Mouse (Mus musculus): ENCODE results near the gene 2310057N15Rik.
"Not testable (repeated sequence)": the region's sequence is repeated elsewhere in the genome, so short reads cannot be mapped to it uniquely, and the experiment has no call there.

DNA sequence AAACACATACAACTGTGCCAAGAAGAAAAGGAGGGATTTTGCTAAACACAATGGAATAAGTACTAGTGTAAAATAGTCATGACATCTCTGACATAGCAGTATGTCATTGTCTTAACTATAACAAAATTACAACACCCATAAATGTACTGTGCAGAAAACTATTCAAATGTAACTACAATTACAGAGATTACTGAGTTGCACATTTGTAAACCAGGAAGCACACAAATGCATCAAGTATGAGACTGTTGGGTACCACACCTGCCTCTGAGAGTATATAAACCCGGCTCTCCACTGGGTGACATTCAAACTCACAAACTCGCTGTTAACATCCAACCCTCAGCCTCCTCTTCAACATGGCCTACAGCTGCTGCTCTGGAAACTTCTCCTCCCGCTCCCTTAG, 15.5 kb downstream of the 2310057N15Rik start, which contains the start of gene 2310034C09Rik:
- not testable (repeated sequence) for TF ChIP-seq POLR2A (IDR thresholded peaks at IDR 0.05; ENCODE audit: control insufficient read depth, extremely low read depth, insufficient read depth, low read length, poor library complexity); CTCF (IDR thresholded peaks at IDR 0.05; ENCODE audit: borderline replicate concordance, control insufficient read depth, extremely low read depth, insufficient read depth, low read length, poor library complexity)
